Mouse (Mus musculus) ES-E14 (cell line): ENCODE measurements around the gene Inhbb.

Source experiments
- CHD2 ChIP-seq: IDR thresholded peaks from 2 replicates; pipeline ENCODE4 v1.6.1; 2014; ENCODE audit warnings: mild to moderate bottlenecking, low read depth, low read length, inconsistent platforms
- ZC3H11A ChIP-seq: IDR thresholded peaks from 2 replicates; pipeline ENCODE4 v1.6.1; 2012; ENCODE audit warnings: low read depth, mild to moderate bottlenecking, inconsistent platforms, low read length, borderline replicate concordance
- ZNF384 ChIP-seq: IDR thresholded peaks from 2 replicates; pipeline ENCODE4 v1.6.1; 2012; ENCODE audit warnings: low read depth, low read length, inconsistent platforms

GRCm38 (mm10) chr1:119437401-119437800, 15.4 kb upstream of the Inhbb start:
- TF ChIP-seq CHD2 (no peak), ZNF384 (no peak), ZC3H11A (no peak)
